Mouse (Mus musculus) ES-E14 (cell line): ENCODE measurements around the gene Myo10.

Experiments
- HCFC1 ChIP-seq: IDR thresholded peaks from 2 replicates; pipeline ENCODE4 v1.6.1; 2012; ENCODE audit warnings: low read length, inconsistent platforms, borderline replicate concordance; ENCODE audit not compliant: insufficient read depth
- MAFK ChIP-seq: IDR thresholded peaks from 2 replicates; pipeline ENCODE4 v1.6.1; 2014; ENCODE audit warnings: mild to moderate bottlenecking, low read depth, low read length, inconsistent platforms; ENCODE audit not compliant: insufficient read depth

- TF ChIP-seq MAFK (no peak), HCFC1 (no peak)
These were observed 174.9 kb downstream of the Myo10 start for GRCm38 (mm10) chr15:25797179-25797578.
